Mouse (Mus musculus) kidney, adult 8-10 months (tissue): ENCODE measurements around the gene Zbtb2.
"Not testable (repeated sequence)": the region's sequence is repeated elsewhere in the genome, so short reads cannot be mapped to it uniquely, and the experiment has no call there.

Experiments
- DNase-seq, 2 experiments: peaks; one replicate each; pipeline ENCODE4 v3.0.0; 2022

Zbtb2 gene

GRCm38 (mm10) chr10:4387701-4388383, at the start of gene Zbtb2:
Gene Zbtb2 (minus strand): TSS chr10:4388108.
- DNase-seq: peak; percentile 62 to 78

- DNase-seq: no peak
These were observed 47.5 kb upstream of the Zbtb2 start for GRCm38 (mm10) chr10:4435416-4435815.

- not testable (repeated sequence) for DNase-seq
These were observed 46.0 kb upstream of the Zbtb2 start for GRCm38 (mm10) chr10:4433871-4434270.

GRCm38 (mm10) chr10:4432996-4433755, 45.3 kb upstream of the Zbtb2 start:
- DNase-seq: peak; percentile 21 to 27

- DNase-seq: peak; percentile 89 to 93
These were observed 44.4 kb upstream of the Zbtb2 start, which contains the start of the genes Rmnd1 and Armt1 for GRCm38 (mm10) chr10:4432123-4432931. Gene Rmnd1 (minus strand): TSS chr10:4432388. Gene Armt1 (plus strand): TSS chr10:4432467.

- no peak for DNase-seq
These were observed 43.8 kb upstream of the Zbtb2 start for GRCm38 (mm10) chr10:4431746-4432122.

GRCm38 (mm10) chr10:4430826-4431225, 42.9 kb upstream of the Zbtb2 start:
- peak; percentile 46 to 48 for DNase-seq

- DNase-seq: no peak
These were observed 42.5 kb upstream of the Zbtb2 start for GRCm38 (mm10) chr10:4430399-4430798.

- no peak for DNase-seq
These were observed 37.3 kb upstream of the Zbtb2 start for GRCm38 (mm10) chr10:4425245-4425644.

GRCm38 (mm10) chr10:4407191-4407590, 19.3 kb upstream of the Zbtb2 start:
- no peak for DNase-seq

GRCm38 (mm10) chr10:4405511-4405910, 17.6 kb upstream of the Zbtb2 start:
- no peak for DNase-seq

- peak; percentile 37 to 46 for DNase-seq
These were observed 17.1 kb upstream of the Zbtb2 start for GRCm38 (mm10) chr10:4404895-4405491.

- no peak for DNase-seq
These were observed 10.2 kb upstream of the Zbtb2 start for GRCm38 (mm10) chr10:4398058-4398457.

- no peak for DNase-seq
These were observed 7.4 kb upstream of the Zbtb2 start for GRCm38 (mm10) chr10:4395321-4395720.

GRCm38 (mm10) chr10:4391851-4392250, 3.9 kb upstream of the Zbtb2 start:
- peak; percentile 17 to 48 for DNase-seq

GRCm38 (mm10) chr10:4391076-4391475, 3.2 kb upstream of the Zbtb2 start:
- DNase-seq: no peak

GRCm38 (mm10) chr10:4390550-4390949, 2.6 kb upstream of the Zbtb2 start:
- no peak for DNase-seq

GRCm38 (mm10) chr10:4389461-4390112, 1.7 kb upstream of the Zbtb2 start:
- DNase-seq: no peak

GRCm38 (mm10) chr10:4389036-4389435, 1.1 kb upstream of the Zbtb2 start:
- no peak for DNase-seq

- peak in 1 of 2 experiments; percentile 39 for DNase-seq
These were observed 457 bp upstream of the Zbtb2 start for GRCm38 (mm10) chr10:4388384-4388745.

GRCm38 (mm10) chr10:4386609-4387591, 1.0 kb downstream of the Zbtb2 start:
- DNase-seq: peak; percentile 94 to 95
